Mouse (Mus musculus) adrenal gland, adult 2 months (tissue): Measurements from ENCODE around the gene Hoxa11. TPM values are rescaled to one million over a fixed set of nuclear protein-coding genes. Genes with fewer than 3 reads are reported as not detected.
A peak's percentile ranks its signal among the peaks of the same experiment; 100 is the strongest.

Source experiments
- DNase-seq: peaks from one replicate; pipeline ENCODE4 v3.0.0; 2021
- polyA plus RNA-seq: library from polyadenylated mRNA; depleted of rRNA; stranded (reverse); fragments of >200 nt; gene quantifications from 2 replicates; pipeline ENCODE4 v1.2.3, GENCODE M21; 2012
- total RNA-seq, 2 experiments: library from RNA; stranded (reverse); gene quantifications; 2 replicates each; pipeline ENCODE4 v1.2.3; 2021

Gene Hoxa11
- total and polyA plus RNA-seq, 3 experiments = not detected

GRCm38 (mm10) chr6:52232984-52233545, 12.5 kb downstream of the Hoxa11 start:
- DNase-seq = no peak

DNA sequence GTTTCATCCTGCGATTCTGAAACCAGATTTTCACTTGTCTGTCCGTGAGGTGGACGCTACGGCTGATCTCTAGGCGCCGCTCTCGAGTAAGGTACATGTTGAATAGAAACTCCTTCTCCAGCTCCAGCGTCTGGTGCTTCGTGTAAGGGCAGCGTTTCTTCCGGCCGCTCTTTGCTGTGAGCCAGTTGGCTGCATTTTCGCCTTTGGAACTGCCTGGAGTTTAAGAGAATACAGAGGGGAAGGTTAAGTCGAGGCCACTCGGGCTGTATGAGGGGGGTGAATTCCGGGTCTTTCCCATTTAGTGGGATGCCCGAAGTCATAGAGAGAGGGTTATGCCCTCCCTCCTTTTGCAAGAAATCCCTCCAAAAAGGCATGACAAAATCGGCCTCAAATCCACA, 13.0 kb downstream of the Hoxa11 start:
- DNase-seq = no peak

DNA sequence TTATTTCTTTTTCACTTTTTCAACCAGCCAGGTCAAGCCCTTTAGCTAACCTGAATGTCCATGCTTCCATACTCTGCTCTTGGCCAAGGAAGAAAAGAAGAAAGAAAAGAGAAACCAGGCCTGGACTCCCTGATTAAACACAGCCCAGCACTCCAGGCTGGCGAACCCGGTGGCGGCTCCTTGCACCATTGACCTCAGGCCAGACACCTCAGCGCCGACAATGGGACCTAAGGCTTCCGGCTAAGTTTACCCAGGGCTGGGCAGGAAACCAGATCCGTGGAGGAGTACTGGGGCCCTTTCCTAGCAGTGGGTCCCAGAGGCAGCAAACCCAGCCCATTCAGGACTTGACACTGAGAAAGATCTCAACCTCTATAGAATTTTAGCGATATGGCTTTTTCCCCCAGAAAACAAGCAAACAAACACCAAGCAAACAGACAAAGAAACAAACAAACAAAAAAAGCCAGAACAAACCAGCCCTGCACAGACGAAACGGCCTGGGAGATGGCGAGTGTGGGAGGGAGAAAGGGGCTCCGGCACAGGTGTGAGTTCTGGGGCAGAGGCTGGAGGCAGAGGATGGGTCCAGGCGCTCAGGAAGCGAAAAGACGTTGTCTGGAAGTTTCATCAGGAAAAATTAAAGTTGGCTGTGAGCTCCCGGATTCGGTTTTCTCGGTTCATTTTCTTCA, 13.6 kb downstream of the Hoxa11 start:
- no peak for DNase-seq

DNA sequence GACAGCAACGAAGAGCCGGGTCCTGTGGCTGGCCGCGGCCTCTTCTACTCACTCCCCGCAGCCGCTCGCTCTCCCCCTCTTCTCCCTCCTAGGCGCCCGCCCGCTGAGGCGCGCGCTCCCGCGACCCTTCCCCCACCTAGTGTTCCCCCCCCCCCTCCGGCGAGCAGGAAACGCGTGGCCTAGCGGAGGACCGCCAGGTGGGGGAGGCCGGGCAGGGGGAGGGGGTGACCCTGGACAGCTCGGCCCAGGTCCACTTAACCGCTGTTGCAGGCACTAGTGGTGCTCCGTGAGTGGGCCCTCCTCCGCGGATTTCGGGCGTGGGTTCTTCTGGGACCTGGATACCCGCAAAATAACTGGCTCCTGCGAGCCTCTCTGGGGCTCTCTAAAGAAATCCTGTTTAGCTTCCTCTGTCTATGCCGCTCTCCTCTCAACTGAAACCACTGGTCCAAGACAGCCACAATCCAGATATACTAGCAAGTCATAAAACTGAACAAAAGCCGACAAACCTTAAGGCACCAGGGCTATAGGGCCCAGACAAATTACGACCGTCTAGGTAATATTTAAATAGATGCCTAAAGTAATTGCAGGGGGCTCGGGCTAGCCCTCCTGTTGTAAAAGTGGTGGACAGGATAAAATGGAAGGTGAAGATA, 15.0 kb downstream of the Hoxa11 start, which contains the start of gene Hoxa9:
Gene Hoxa9, minus strand, starts transcription at position 574 of the 650 bp plus-strand sequence.
- DNase-seq = no peak

DNA sequence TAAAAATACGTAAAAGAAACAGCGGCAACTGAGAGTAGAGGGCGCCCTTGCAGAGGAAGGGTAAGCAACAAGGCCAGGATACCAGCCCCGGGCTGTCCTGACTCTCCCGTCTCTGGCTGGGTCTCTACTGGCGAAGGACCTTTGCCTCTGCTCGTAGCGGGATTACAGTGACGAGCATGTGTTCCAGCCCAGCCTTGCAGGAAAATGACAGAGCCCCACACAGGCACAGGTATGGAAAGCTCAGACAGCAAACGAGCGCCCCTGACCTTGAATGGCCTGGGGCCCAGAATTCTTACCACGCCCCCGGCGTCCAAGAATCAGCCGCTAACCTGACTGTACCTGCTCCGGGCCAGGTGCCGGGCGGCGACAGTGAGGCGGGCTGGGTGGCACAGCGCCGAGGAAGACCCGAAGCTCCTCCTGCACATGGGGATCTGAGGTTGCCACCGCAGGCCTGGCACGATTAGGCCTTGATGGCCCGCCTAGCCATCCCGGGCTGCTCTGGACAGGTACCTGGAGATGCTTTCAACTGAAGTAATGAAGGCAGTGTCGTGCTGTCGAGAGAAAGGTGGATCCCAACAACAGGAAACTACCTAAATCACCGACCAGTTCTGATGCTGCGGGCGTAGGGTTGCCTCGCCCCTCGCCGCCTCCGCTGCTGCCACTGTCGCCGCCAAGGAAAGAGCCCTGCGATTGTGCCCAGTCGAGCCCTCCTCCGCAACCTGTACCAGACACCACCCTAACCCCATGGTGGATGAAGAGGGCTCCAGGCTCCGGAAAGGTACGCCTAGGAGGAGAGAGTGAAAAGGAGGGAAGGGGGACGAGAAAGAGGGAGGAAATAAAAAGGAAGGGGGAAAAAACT, 15.8 kb downstream of the Hoxa11 start:
- DNase-seq = no peak

- no peak for DNase-seq
Measured at GRCm38 (mm10) chr6:52228475-52229465, 16.8 kb downstream of the Hoxa11 start.

GRCm38 (mm10) chr6:52227470-52228222, 18.0 kb downstream of the Hoxa11 start:
- no peak for DNase-seq

GRCm38 (mm10) chr6:52226569-52227257, 18.9 kb downstream of the Hoxa11 start:
- DNase-seq = no peak

DNA sequence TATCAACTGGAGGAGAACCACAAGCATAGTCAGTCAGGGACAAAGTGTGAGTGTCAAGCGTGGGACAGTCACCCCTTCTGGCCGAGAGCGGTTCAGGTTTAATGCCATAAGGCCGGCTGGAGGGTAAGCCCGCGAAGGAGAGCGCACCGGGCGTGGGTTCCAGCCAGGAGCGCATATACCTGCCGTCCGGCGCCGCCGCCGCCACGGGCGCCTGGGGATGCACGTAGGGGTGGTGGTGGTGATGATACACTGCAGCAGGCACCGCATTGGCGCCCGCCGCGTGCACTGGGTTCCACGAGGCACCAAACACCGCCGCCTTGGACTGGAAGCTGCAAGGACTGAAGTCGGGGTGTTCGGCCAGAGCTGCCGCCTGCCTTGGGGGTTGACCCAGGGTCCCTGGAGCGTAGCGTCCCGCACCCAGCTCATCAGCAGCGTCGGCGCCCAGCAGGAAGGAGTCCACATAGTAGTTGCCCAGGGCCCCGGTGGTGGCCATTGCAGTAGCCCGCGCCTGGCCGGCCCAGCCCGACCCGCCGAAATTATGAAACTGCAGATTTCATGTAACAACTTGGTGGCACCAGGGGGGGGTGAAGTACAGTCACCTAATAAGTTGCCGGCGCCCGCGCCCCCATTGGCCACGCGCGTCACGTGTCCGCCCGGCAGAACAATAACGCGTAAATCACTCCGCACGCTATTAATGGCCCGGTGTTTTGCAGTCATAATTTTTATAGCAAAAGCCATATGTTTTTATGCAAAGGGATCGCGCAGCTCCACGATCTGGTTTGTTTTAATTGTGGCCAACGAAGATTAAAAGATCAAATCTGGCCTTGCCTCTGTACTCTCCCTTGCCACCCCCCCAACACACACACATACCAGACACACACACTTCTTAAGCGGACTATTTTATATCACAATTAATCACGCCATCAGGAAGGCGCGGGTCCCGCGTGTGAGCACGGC, 19.7 kb downstream of the Hoxa11 start:
- DNase-seq = peak; percentile 62

DNA sequence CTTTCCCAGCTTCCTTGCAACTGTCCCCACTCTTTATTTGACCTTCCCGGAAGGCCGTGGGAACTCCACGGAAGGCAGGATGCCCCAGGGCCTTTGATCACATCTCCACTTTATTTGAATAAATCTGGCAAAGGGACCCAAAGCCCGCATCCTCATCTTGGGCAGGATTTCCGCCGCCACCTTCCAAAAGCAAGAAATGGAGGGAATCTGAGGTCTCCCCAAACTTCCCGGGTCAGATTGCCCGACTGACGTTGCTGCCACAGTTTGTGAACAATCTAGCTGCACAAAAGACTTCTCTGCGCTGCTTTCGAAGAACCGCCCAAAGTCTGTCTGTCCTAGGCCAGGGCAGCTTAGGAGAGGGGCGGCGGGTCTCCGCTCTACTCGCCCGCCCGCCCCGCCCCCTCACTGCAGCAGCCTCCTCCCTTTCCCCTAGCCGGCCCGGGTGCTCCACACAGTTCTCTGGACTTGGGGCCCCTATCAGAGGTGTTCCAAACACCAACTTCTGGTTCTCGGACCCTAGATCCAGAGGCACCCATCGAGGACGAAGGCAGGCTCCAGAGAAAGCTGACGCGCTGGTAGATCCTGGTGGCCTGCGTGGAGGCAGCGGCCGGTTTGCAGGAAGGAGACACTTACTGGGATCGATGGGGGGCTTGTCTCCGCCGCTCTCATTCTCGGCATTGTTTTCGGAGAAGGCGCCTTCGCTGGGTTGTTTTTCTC, 20.6 kb downstream of the Hoxa11 start:
- DNase-seq = no peak

- DNase-seq = no peak
Measured at GRCm38 (mm10) chr6:52223939-52224760, 21.5 kb downstream of the Hoxa11 start.

GRCm38 (mm10) chr6:52222729-52223128, 22.9 kb downstream of the Hoxa11 start:
- DNase-seq = no peak

GRCm38 (mm10) chr6:52221993-52222685, 23.5 kb downstream of the Hoxa11 start:
- no peak for DNase-seq

GRCm38 (mm10) chr6:52221337-52221992, 24.1 kb downstream of the Hoxa11 start, which contains the start of gene Hoxa7:
Gene Hoxa7 (minus strand): TSS chr6:52221854.
- DNase-seq = peak; percentile 91

DNA sequence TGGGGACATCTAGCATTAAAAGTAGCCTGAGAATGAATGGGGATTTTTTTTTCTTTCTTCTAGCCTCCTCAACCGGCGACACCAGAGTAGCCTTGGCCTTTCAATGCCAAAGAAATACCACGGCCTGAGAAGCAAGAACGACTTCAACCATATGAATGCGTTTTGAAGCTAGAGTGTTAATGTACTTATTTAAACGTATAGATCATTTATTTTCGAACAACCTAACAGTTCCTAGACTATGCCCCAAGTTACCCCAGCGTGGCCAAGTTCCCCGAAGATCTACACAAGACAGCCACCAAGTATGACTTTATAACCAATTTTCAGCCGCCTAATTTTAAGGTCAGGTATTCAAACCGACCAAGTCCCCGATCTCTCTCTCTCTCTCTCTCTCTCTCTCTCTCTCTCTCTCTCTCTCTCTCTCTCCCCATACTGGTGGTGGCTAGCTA, 24.7 kb downstream of the Hoxa11 start:
- DNase-seq = no peak
